Mouse (Mus musculus) kidney, adult 9 months (tissue): ENCODE measurements around the gene Pdlim7.

Source experiments
- DNase-seq: peaks from one replicate; pipeline ENCODE4 v3.0.0; 2022

The Pdlim7 gene

GRCm38 (mm10) chr13:55516955-55517354 lies 3.5 kb upstream of the Pdlim7 start:
- peak; percentile 91 for DNase-seq

DNA sequence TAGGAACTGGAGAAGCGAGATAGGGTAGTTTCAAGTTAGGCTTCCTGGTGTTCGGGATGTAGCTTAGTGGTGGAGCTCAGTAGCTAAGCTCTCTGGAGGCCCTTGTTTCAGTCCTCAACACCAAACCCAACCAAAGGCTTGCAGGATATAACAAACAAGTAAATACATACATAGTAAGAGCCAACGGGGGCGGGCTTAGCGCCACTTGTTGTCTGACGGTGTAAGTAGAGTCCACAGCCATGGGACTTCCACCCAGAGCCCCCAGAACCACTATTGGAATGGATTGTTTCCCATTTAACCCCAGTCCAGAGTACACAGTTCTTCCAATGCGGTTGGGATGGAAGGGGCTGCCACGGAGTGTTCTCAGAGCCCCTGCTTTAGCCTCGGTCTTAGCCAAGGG lies 352 bp upstream of the Pdlim7 start:
- DNase-seq = no peak

DNA sequence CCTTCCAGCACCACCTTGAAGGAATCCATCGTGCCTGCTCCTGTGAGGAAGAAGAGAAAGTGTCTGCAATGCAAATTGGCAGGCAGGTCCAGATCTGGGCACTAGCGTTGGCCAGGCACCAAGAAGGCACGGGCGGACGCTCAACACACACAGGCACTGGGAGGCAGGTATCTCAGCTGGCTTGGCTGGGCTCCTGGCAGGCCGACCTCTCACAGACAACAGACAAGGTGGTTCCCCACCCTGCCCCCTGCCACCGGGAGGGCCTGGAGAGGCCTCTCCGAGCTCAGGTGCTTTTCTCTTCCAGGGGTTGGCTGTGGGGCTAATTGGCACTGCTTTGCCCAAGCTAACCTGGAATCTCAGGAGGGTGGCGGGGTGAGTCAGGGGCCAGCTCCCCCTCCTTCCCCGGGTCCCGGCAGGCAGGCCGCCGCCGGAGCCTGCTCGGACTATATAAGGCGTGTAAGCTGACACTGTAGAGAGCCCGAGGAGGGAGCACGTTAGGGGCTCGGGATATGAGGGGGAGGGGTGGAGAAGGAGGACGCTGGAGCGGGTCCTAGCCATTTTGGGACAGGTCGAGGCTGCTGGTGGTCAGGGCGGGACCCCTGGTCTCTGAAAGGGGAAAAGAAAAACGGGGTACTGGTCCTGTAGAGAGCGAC lies 971 bp downstream of the Pdlim7 start:
- peak; percentile 61 for DNase-seq

- DNase-seq = peak; percentile 13
Observed at GRCm38 (mm10) chr13:55511492-55511861, 2.0 kb downstream of the Pdlim7 start.

- peak; percentile 59 for DNase-seq
Observed at GRCm38 (mm10) chr13:55510668-55511491, 2.6 kb downstream of the Pdlim7 start.

DNA sequence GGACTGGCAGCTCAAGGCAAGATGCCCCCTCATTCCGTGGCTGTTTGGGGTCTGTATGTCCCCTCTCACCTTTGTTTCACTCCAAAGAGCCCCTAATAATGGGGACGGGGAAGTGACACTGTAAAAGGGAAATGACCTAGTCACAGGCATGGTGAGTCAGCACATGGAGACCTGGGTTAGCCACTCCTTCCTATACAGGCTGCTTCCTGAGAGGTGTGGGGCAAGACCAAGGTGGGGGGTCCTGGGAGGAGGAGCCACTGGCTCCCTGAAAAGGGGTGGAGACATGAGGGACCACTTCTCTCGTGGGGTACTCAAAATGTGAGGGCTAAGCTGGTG lies 3.2 kb downstream of the Pdlim7 start:
- DNase-seq = no peak

DNA sequence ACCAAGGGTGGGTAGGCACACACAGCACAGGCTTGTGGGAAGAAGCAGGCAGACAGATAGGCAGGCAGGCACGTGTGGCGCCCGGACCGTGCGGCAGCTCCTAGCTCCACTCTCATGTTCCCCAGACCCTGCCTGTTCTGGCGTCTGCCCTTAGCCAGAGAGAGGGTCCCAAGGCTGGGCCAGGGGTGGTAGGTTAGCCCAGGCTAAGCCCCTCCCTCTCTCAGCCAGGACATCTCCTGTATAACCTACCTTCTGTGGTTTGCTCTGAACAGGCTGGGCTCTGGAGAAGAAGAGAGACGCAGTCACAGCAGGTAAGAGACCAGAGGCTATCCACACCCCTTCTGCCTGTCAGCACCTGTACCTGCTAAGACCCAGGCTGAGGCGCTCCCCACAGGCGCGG lies 4.9 kb downstream of the Pdlim7 start:
- DNase-seq = no peak

GRCm38 (mm10) chr13:55507877-55508276 lies 5.6 kb downstream of the Pdlim7 start:
- no peak for DNase-seq

GRCm38 (mm10) chr13:55506697-55507096 lies 6.8 kb downstream of the Pdlim7 start:
- no peak for DNase-seq

DNA sequence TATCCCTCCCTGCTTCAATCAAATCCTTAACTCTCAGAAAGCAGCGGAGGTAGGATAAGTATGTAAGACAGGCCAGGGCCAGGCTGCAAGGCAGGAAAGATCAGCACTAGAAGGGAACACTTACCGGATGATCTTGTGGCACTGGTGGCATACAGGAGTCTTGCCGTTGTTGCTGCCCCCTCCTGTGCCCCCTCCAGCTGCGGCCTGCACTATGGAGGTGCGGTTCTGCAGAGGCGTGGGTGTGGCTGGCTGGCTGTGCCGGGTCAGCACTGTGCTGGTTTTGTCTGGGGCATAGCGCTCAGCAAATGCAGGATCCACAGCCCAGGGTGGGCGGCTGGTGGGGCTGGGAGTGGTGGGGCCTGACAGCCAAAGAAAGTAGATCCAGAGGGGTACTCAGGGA lies 7.7 kb downstream of the Pdlim7 start:
- no peak for DNase-seq

GRCm38 (mm10) chr13:55504390-55504789 lies 9.1 kb downstream of the Pdlim7 start:
- no peak for DNase-seq

- DNase-seq = no peak
Observed at GRCm38 (mm10) chr13:55502405-55502804, 11.1 kb downstream of the Pdlim7 start.

DNA sequence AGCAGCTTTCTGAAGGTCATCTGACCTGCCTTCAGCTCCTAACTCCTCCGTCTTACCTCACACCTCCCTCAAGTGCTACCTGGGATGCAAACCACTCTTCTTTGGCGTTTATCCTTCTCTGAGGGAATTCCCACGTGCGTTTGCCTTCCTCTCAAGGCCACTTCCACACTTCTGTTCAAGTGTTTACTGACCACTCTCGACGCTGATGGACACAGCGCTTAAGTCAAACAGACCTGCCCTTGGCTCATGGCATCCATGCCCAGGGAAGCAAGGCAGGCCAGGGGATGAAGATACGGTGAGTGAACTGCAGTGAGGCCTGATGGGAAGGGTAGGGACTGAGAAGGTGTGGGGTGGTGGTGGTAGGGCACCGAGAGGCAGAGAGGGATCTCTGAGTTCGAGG lies 12.9 kb downstream of the Pdlim7 start:
- no peak for DNase-seq

GRCm38 (mm10) chr13:55498906-55499305 lies 14.6 kb downstream of the Pdlim7 start:
- no peak for DNase-seq

- peak; percentile 61 for DNase-seq
Observed at GRCm38 (mm10) chr13:55496661-55497060, 16.8 kb downstream of the Pdlim7 start.

GRCm38 (mm10) chr13:55495702-55496101 lies 17.8 kb downstream of the Pdlim7 start:
- DNase-seq = no peak

- DNase-seq = peak; percentile 34
Observed at GRCm38 (mm10) chr13:55494883-55495621, 18.4 kb downstream of the Pdlim7 start.

DNA sequence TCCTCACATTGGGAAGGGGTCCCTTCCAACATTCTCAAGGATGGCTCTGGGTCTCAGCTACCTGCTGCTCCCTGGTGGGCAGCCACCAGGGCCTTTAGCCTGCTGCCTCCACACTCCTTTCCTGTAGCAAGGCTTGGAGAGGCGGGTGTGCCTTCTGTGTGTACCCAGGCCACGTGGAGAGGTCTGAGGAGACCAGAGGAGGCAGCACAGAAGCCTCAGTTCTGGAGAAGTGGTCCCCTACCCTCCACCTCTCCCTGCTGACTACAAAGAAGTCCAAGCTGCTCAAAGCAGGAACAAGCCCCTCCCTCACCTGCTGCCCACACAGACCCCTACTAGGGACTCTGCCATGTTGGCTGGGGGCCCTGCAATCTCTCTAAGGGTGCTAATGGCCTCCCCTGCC lies 19.2 kb downstream of the Pdlim7 start:
- no peak for DNase-seq

GRCm38 (mm10) chr13:55487578-55488498 lies 25.6 kb downstream of the Pdlim7 start, which contains the start of gene Dbn1:
Gene Dbn1 (minus strand): TSS chr13:55488111.
- DNase-seq = no peak

DNA sequence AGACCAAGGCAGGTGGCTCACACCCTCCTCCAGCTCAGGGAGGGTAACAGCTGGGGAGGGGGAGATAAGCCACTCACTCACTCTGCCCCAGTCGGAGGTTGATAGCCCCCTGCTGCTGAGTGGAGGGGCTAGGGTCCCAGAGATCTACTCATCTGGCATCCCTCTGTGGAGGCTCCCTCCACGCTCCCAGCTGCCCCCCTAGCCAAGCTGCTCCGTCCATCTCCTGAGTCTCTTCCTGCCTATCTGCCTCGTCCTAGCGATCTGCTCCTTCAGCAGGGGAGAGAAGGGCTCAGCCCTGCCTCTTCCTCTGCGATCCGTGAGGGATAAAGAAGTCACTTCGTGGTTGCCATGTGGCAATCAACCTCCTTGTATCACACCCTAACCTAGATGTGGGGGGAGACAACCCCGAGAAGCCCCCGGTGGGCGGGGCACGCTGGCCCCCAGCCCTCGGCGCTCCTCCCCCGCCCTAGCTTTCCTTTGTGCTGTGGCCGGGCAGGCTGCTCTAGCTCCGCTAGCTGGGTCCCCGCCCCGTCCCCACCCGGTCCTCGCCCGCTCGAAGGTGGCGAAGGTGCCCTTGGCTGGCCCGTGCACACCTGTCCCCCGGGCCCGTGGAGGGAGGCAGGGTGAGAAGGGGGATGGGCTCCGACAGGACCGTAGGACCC lies 26.4 kb downstream of the Pdlim7 start:
- no peak for DNase-seq

DNA sequence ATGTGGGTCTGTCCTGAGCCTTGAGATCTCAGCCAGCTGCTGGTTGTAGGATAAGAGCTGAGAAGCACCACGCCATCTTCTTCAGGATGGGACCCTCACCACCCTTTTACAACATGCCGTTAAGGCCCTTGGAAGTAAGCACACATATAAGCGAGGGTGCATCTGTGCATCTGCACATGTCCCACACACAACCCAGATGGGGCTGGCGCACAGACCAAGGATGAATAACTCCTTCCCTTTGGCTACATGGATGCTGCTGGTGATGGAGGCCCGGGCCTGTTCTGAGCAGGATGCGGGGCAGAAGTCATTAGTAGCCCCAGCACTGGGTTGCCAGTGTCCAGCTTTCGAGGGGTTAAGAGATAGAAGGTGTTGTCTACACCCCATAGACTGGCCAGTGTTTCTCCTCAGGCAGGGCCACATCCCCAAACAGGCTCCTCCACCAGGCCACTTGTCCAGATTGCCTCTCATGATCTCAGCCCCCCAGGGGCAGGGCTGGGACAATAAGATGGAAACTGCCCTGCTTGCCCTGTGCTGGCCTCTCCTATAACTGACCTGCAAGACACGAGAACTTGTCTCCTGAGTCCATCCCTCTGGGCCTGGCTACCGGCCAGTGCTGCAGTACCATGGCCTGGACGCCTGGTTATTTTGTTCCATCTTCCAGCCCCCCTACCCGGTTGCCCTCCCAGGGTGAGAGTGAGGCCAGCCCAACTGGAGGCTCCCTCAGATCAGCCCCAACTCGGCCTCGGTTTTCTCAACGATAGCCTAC lies 27.3 kb downstream of the Pdlim7 start:
- no peak for DNase-seq
